Mouse (Mus musculus): ENCODE measurements at regions not wholly inside any gene's neighbourhood (a gene's known extent, or its start where the extent isn't known, plus 50 kb on each side); places are given as distances from the start of the nearest gene placed in this dataset.

DNA sequence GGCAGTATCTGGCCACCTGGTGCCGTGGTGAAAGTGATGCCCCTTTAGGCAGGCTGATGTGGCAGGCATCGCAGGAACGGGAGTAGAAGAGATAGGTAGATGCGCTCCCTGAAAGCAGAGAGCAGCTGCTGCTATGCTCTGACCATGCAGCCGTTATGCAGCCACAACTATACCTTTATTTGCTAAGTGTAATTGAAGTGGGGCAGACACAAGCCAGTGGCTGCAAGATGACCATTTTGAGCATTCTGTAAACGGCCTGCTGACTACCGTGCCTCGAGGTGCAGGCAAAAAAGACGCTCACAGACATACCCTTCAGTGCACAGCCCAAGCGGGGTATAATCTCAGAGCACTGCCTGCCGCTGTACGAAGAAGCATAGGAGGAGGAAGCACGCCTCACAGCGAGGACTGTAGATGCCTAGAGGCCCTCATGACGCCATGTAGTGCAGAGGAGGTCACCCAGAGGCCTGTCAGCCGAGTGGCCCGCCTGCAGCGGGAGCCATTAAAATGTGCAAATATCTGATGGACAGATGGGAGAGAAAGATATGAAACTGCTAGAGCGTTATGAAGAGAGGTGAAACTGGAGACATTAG is 170.9 kb downstream of the Spata18 start:
- H3K4me3 ChIP-seq (ENCODE audit: low read length): no peak overlapping the region
- ATAC-seq (ENCODE audit: low FRiP score, low TSS enrichment): no peak
- no peak overlapping the region for H3K4me2 ChIP-seq (replicated peaks; ENCODE audit: low read depth, low read length)
- no peaks in the 10 kb centered on the region for H3K36me3 ChIP-seq (ENCODE audit: insufficient read depth, low read length)
- H3K9ac ChIP-seq (replicated peaks; ENCODE audit: low read length): no peak overlapping the region
- 56% methylated on average over 19 of the region's 19 CpGs for WGBS
- no peaks in the 10 kb centered on the region for H3K27me3 ChIP-seq (ENCODE audit: insufficient read depth, low read length)
- H3K4me1 ChIP-seq (ENCODE audit: insufficient read depth, low read length): peaks cover 3% of the 10 kb centered on the region; the same call in 1 of the 2 replicates
- H3K27ac ChIP-seq (ENCODE audit: low read length): no peak overlapping the region
- H3K9me3 ChIP-seq (ENCODE audit: low read length): no peaks in the 10 kb centered on the region

DNA sequence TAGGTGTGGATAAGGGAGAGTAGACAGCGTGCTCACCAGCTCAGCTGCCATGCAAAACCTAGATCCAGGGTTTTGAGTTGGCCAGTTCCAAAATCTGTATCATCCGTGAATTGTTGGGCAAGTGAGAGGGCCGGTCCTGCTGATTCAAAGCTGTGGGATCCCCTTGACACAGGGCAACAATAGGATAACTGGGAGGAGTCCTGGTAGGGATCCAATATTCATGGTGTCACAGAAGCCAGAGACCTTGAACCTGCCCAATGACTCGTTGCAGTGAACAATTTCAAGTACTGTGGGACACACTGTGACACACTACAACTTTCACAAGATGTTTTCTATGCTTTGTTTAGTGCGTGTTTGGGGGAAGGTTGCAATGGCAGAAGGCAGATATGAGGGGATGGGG is 172.2 kb downstream of the Spata18 start:
- ATAC-seq (ENCODE audit: low FRiP score, low TSS enrichment): no peak

GRCm38 (mm10) chr5:73826941-73827340 is 175.8 kb downstream of the Spata18 start:
- Histone ChIP-seq H3K9me3 (ENCODE audit: low read length) (no peaks in the 10 kb centered on the region), H3K4me1 (ENCODE audit: insufficient read depth, low read length) (peaks cover 3% of the 10 kb centered on the region; the same call in 1 of the 2 replicates), H3K4me3 (ENCODE audit: low read length) (no peak overlapping the region), H3K27me3 (ENCODE audit: insufficient read depth, low read length) (no peaks in the 10 kb centered on the region), H3K9ac (replicated peaks; ENCODE audit: low read length) (no peak overlapping the region), H3K27ac (ENCODE audit: low read length) (no peak overlapping the region), H3K36me3 (ENCODE audit: insufficient read depth, low read length) (no peaks in the 10 kb centered on the region), H3K4me2 (replicated peaks; ENCODE audit: low read depth, low read length) (no peak overlapping the region)
- no peak for ATAC-seq (ENCODE audit: low FRiP score, low TSS enrichment)
- 77% methylated on average over 4 of the region's 4 CpGs for WGBS

More for the DNA sequence above, 172.2 kb downstream of the Spata18 start:
- Histone ChIP-seq H3K27me3 (ENCODE audit: insufficient read depth, low read length) (no peaks in the 10 kb centered on the region), H3K4me2 (replicated peaks; ENCODE audit: low read depth, low read length) (no peak overlapping the region), H3K36me3 (ENCODE audit: insufficient read depth, low read length) (no peaks in the 10 kb centered on the region), H3K9me3 (ENCODE audit: low read length) (no peaks in the 10 kb centered on the region), H3K4me3 (ENCODE audit: low read length) (no peak overlapping the region), H3K9ac (replicated peaks; ENCODE audit: low read length) (no peak overlapping the region), H3K4me1 (ENCODE audit: insufficient read depth, low read length) (peaks cover 3% of the 10 kb centered on the region; the same call in 1 of the 2 replicates), H3K27ac (ENCODE audit: low read length) (no peak overlapping the region)
- 85% methylated on average over 5 of the region's 5 CpGs for WGBS

DNA sequence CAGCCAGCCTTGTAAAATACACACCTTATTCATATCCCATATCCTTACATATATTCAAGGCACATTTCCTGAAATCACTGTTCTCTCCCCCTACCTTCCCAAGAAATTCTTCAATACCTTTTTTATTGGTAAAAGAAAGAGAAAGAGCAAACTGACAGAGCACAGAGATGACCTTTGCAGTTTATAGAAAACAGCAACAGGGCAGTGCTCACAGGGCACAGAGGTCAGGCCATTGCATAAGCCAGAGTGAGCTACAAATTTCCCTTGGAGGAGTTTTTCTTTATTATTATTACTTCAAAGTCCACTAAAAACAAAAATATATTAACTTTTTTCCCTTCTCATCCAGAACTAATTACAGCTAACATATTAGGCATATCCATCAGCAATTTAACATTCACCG is 182.5 kb downstream of the Spata18 start:
- WGBS: 83% methylated on average over 1 of the region's 1 CpGs
- Histone ChIP-seq H3K4me1 (ENCODE audit: insufficient read depth, low read length) (no peaks in the 10 kb centered on the region), H3K27me3 (ENCODE audit: insufficient read depth, low read length) (no peaks in the 10 kb centered on the region), H3K36me3 (ENCODE audit: insufficient read depth, low read length) (no peaks in the 10 kb centered on the region), H3K27ac (ENCODE audit: low read length) (no peak overlapping the region), H3K4me2 (replicated peaks; ENCODE audit: low read depth, low read length) (no peak overlapping the region), H3K9ac (replicated peaks; ENCODE audit: low read length) (no peak overlapping the region), H3K4me3 (ENCODE audit: low read length) (no peak overlapping the region), H3K9me3 (ENCODE audit: low read length) (no peaks in the 10 kb centered on the region)
- no peak for ATAC-seq (ENCODE audit: low FRiP score, low TSS enrichment)

- 70% methylated on average over 3 of the region's 3 CpGs for WGBS
- H3K4me1 ChIP-seq (ENCODE audit: insufficient read depth, low read length): 0 out of 2 replicates have a peak, but pooled peaks cover 4% of the 10 kb centered on the region
- H3K27ac ChIP-seq (ENCODE audit: low read length): no peak overlapping the region
- no peak for ATAC-seq (ENCODE audit: low FRiP score, low TSS enrichment)
- no peak overlapping the region for H3K4me2 ChIP-seq (replicated peaks; ENCODE audit: low read depth, low read length)
- H3K27me3 ChIP-seq (ENCODE audit: insufficient read depth, low read length): no peaks in the 10 kb centered on the region
- H3K36me3 ChIP-seq (ENCODE audit: insufficient read depth, low read length): no peaks in the 10 kb centered on the region
- H3K4me3 ChIP-seq (ENCODE audit: low read length): no peak overlapping the region
- no peaks in the 10 kb centered on the region for H3K9me3 ChIP-seq (ENCODE audit: low read length)
- H3K9ac ChIP-seq (replicated peaks; ENCODE audit: low read length): no peak overlapping the region
These were observed 192.6 kb downstream of the Spata18 start for GRCm38 (mm10) chr5:73843776-73844175.

DNA sequence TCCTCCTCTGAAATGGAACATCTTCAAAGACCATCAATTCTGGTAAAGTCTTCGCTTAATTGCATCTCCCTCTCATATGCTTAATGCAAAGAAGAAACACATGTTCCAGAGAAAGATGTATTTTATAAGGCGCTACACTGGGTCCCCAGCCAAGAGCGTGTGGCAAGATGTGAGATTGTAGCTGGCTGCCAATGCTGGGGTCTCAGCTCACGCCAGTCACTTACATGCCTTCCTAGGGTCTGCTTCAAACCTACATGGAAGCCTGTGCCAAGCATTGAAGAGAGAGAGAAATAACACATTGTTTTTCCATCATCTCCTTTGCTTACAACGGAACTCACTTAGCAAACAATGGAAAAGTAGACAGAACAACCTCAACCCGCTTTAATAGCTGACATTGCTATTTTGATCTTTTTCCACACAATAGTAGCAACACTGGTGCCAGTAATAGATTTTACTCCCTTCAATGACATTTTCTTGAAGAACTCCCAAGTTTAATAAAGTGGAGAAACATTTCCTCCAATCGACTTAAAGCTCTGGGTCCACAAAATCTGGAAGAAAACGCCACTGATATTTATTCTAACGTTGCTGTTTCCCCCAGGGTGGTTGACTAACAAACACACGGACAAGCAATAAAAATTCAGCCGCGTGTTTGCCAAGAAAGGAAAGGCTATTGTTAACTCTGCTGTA is 195.1 kb downstream of the Spata18 start:
- no peaks in the 10 kb centered on the region for H3K27me3 ChIP-seq (ENCODE audit: insufficient read depth, low read length)
- 0 out of 2 replicates have a peak, but pooled peaks cover 4% of the 10 kb centered on the region for H3K4me1 ChIP-seq (ENCODE audit: insufficient read depth, low read length)
- H3K27ac ChIP-seq (ENCODE audit: low read length): no peak overlapping the region; the same call in 1 of the 2 replicates
- H3K36me3 ChIP-seq (ENCODE audit: insufficient read depth, low read length): no peaks in the 10 kb centered on the region
- ATAC-seq (ENCODE audit: low FRiP score, low TSS enrichment): no peak
- H3K9ac ChIP-seq (replicated peaks; ENCODE audit: low read length): no peak overlapping the region
- no peaks in the 10 kb centered on the region for H3K9me3 ChIP-seq (ENCODE audit: low read length)
- no peak overlapping the region for H3K4me2 ChIP-seq (replicated peaks; ENCODE audit: low read depth, low read length)
- WGBS: 63% methylated on average over 12 of the region's 12 CpGs
- no peak overlapping the region for H3K4me3 ChIP-seq (ENCODE audit: low read length)

DNA sequence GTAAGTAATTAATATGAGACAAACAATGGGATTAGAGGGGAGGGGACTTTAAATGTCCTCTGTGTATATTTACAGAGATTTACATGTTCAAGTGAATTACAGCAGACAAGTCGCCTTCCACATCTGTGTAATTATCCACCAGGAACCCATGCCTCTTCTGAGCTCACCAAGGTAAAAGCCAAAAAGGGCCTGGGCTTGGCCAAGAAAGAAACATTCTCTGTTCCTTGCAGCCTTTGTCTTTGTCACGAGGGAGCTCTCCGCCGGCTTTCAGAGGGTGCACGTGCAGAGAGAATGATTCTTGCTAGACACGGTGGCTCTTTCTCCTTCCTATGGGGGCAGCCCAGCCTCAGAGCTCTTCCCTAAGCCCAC is 195.6 kb downstream of the Spata18 start:
- Histone ChIP-seq H3K4me2 (replicated peaks; ENCODE audit: low read depth, low read length) (no peak overlapping the region), H3K9me3 (ENCODE audit: low read length) (no peaks in the 10 kb centered on the region), H3K36me3 (ENCODE audit: insufficient read depth, low read length) (no peaks in the 10 kb centered on the region), H3K4me3 (ENCODE audit: low read length) (no peak overlapping the region), H3K4me1 (ENCODE audit: insufficient read depth, low read length) (0 out of 2 replicates have a peak, but pooled peaks cover 4% of the 10 kb centered on the region), H3K9ac (replicated peaks; ENCODE audit: low read length) (no peak overlapping the region), H3K27ac (ENCODE audit: low read length) (peak overlapping the region; percentile 29; the same call in 1 of the 2 replicates), H3K27me3 (ENCODE audit: insufficient read depth, low read length) (no peaks in the 10 kb centered on the region)
- no peak for ATAC-seq (ENCODE audit: low FRiP score, low TSS enrichment)
- 48% methylated on average over 6 of the region's 6 CpGs for WGBS

GRCm38 (mm10) chr5:73851501-73851900 is 200.3 kb downstream of the Spata18 start:
- Histone ChIP-seq H3K4me2 (replicated peaks; ENCODE audit: low read depth, low read length) (no peak overlapping the region), H3K36me3 (ENCODE audit: insufficient read depth, low read length) (no peaks in the 10 kb centered on the region), H3K4me1 (ENCODE audit: insufficient read depth, low read length) (peaks cover 20% of the 10 kb centered on the region; the same call in 1 of the 2 replicates), H3K27me3 (ENCODE audit: insufficient read depth, low read length) (no peaks in the 10 kb centered on the region), H3K9ac (replicated peaks; ENCODE audit: low read length) (no peak overlapping the region), H3K9me3 (ENCODE audit: low read length) (no peaks in the 10 kb centered on the region), H3K27ac (ENCODE audit: low read length) (no peak overlapping the region), H3K4me3 (ENCODE audit: low read length) (no peak overlapping the region)
- no peak for ATAC-seq (ENCODE audit: low FRiP score, low TSS enrichment)
- 76% methylated on average over 2 of the region's 2 CpGs for WGBS

GRCm38 (mm10) chr5:73854025-73854773 is 203.0 kb downstream of the Spata18 start:
- peak; percentile 74 for ATAC-seq (ENCODE audit: low FRiP score, low TSS enrichment)
- 41% methylated on average over 22 of the region's 22 CpGs for WGBS
- Histone ChIP-seq H3K4me3 (ENCODE audit: low read length) (no peak overlapping the region), H3K9me3 (ENCODE audit: low read length) (no peaks in the 10 kb centered on the region), H3K4me1 (ENCODE audit: insufficient read depth, low read length) (peaks cover 16% of the 10 kb centered on the region; the same call in 1 of the 2 replicates), H3K4me2 (replicated peaks; ENCODE audit: low read depth, low read length) (peak overlapping the region; percentile 18; the same call in 1 of the 2 replicates), H3K27me3 (ENCODE audit: insufficient read depth, low read length) (no peaks in the 10 kb centered on the region), H3K9ac (replicated peaks; ENCODE audit: low read length) (no peak overlapping the region), H3K27ac (ENCODE audit: low read length) (peak overlapping the region; percentile 61), H3K36me3 (ENCODE audit: insufficient read depth, low read length) (no peaks in the 10 kb centered on the region)
